Mouse (Mus musculus): ENCODE data around the gene Irf2bpl.
A peak's percentile ranks its signal among the peaks of the same experiment; 100 is the strongest.

Gene Irf2bpl

DNA sequence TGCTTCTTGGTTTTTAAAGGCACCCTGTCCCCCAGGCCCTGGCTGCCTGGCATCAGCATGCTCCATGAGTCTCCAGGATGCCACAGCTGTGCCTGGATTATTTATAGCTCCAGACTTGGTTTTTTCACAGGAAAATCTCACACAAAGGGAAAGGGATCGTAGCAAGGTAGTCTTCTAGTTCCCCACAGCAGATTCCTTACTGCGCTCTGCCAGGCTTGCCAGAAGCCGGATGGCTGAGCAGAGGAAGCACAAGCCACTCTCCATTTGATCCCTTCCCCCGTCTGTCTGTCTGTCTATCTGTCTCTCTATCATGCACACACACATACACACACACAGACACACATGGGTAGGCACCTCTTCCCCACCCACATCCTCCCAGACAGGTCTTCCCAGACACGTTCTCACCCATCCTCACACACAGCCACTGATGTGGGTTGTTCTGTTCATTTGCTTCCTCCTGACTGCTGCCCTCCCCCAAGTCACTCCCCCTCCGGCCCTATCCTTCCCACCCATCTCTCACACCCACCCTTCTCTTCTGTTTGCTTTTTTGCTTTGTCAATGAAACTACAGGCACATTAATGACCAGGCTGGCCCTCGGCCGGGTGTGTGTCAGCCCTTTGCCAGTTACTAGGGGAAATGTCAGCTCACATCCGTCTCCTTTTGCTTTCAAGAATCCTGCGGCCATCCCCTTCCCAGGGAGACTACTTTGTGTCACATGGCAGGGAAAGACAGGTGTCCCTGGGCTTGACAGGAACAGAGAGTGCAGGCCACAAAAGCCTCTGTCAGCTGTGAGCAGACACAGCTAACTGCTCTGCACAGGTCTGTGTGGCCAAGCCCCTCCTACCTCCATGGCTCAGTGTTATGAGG is 24.4 kb downstream of the Irf2bpl start:
- DNase-seq (ENCODE audit: low spot score): no peak

DNA sequence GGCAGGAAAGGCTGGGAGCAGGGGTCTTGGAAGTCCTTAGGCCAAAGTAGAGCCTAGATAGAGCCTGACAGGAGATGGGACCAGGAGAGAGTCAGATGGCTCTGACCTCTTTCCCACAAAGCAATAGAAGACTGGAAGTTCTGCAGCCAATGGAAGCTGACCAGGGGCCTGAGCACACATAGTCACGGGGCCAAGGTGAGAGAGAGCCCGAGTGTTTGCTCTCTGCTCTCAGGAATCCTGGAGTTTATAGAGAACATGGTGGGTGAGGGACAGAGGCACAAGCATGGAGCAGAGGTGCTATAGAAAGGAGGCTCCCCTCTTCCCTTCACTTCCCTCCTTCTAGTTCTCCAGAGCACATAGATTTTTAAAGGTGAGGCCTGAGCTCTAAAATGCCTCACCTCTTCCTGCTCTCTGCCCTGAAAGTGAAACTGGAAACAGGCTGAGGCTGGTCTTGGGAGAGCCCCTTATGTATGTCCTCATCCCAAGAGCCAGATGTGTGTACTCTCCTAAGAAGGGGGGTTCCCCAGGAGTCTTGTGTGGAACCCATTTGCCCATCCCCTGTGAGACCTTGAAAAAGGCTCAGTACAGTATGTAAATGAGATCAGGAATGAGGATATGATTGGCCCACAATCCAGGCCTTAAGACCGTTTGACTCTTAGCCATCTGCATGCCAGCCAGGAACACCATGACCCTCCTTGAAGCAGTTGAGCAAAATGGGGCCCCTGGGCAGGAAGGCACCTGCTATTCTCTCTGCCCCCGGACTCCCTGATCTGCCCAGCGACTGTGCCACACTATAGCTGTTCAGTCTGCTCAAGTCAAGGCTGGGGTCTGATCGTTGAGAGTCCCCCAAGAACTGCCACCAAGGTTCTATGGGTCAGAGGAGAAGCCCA is 25.4 kb downstream of the Irf2bpl start:
- no peak for DNase-seq (ENCODE audit: low spot score)

DNA sequence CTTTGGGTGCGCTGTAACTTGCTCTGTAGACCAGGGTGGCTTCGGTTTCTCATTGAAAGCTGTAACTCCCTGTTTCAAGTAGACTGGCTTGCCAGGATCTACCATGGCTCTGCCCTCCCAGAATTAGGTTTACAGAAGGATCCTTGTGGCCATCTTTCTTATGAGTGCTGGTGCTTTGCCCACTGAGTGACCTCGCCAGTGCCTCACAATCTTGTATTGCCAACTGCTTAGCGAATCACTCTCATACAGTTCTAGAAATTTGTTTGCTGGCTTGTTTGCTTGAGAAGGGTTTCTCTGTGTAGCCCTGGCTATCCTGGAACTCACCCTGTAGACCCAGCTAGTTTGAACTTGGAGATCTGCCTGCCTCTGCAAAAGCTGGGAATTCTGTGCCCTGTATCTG is 26.1 kb downstream of the Irf2bpl start:
- no peak for DNase-seq (ENCODE audit: low spot score)

DNA sequence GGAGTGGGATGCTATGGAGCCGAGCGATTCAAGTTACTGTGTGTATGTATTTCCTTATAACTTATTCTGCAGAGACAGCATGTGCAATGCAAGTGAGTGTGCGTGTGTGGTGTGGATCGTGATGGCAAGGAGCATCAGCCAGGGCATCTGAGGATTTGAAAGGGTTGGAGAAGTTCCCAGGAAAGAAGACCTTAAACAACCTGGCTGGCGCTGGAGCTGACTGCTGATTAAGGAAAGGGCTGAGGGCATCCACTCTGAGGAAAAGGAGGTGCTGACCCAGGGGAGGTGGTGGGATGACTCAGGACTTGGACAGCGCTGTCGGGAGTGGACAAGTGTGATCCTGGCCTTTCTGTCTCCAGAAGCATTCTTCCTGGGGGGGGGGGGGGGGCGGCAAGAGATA is 27.3 kb downstream of the Irf2bpl start:
- DNase-seq (ENCODE audit: low spot score): no peak

DNA sequence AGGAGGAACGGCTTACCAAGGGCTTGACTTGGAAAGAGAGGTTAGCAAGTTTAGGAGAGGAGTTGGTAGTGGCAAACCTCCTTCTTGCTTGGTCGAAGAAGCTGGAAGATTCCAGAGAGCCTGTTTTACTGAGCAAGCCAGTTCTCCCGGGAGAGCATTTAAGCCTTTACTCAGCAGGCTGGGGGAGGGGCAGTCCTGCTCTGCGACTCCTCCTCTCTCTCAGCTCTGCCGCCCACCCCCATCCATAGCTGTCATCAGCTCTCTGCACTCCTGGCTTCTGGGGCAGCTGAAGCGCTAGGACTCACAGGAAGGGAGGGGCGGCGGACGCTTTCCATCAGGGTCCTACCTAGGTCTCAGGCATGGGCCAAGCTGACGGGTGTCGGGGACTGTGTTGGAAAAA is 28.9 kb downstream of the Irf2bpl start:
- peak; percentile 63 for DNase-seq (ENCODE audit: low spot score)

DNA sequence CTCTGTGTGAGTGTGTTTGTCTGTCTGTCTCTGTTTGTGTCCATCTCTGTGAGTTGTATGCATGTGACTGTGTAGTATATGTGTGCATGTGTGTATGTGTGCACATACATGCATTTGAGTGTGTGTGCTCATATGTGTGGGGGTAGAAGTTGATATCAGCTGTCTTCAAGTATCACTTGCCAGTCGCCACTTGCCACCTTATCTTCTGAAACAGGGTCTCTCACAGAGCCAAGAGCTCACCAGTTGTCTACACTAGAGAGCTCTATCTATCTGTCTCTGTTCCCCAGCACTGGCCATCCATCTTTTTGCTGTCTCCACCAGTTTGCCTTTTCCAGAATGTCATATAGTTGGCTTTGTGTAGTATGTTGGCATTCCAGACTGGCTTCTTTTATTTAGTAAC is 31.1 kb downstream of the Irf2bpl start:
- no peak for DNase-seq (ENCODE audit: low spot score)

DNA sequence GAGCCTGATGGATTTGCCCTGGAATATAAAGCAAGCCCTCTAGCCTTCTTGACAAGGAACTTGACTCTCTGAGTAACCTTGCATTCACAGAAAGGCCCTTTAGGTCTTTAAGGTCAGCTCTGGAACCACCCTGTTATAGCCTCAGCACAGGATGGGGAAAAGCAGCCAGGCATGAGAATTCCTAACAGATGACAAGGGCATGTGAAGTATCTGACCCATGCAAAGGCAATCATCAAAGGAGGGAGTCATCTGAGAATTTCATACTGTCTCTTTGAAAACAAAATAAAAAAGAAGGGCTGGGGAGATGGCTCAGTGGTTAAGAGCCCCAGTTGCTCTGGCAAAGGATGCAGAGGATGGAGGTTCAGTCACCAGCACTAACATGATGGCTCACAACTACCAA is 33.3 kb downstream of the Irf2bpl start:
- DNase-seq (ENCODE audit: low spot score): no peak

DNA sequence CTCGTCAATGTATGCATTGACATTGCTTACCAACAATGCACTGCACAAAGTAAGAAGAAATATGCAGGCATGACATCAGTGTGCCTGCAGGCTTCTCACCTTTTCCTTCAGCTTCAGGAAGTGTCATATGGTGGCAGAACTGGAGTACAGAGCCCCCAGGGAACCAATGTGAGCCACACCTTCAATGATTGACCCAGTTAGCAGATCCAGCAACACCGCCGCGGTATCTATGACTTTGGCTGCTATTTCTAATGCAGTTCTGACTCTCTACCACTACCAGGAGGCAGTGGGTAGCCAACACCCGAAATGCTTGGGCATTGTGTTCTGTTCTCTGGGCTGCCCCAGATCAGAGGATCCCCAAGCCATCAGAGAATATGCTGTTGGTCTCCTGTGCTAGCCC is 33.9 kb downstream of the Irf2bpl start:
- no peak for DNase-seq (ENCODE audit: low spot score)

DNA sequence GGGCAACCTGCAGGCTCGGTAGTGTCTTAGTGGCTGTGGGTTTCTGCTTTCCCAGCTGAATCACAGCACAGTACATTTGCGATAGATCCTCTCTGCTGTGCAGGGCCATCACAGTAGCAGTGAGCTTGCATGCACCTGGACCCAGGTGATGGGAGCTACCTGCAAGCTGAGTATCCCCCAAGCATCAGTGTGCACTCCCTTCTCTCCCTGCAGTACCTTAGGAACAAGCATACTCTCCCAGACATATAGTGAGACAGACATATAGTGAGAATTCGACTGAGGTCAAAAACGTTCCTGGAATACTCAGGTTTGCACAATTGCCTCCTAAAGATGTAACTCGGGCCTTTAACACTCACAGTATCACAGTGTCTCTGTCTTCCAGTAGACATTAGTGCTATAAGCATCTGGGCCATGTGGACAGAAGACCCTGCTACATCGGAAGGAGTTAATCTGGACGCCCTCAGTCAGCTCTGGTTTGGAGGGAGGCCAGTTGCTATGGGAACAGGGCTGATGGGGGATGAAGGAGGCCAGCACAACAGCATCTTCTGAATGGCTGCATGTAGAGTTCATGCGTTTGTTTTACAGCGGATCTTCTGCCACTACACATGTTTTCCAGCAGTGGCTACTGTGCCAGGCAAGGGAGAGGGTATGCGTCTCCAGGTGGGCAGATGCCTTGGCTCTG is 34.5 kb downstream of the Irf2bpl start:
- no peak for DNase-seq (ENCODE audit: low spot score)

DNA sequence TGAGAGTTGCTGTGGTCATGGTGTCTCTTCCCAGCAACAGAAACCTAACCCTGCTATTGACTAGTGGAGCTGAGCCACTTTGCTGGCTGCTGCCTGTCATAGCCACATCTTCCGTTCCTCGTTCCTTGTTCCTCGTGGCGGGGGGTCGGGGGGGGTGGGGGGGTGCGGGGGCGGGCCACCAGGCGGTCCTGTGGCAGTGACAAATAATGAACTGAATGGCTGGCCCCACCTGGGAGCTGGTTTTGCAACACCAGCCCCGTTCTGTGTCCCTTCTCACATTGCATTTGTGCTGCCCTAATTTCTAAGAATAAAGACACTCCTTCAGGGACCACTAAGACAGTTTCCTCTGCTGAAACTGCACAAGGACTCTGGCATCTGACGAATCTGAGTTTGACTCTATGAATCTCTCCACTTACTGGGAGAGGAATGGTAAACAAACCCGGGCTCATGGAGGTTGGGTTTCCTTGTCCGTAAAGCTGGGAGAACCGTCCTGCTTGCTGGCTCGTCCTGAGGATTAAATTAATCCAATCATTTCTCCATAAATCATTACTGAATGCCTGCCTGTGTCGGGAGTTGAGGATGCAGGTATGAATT is 41.6 kb downstream of the Irf2bpl start:
- no peak for DNase-seq (ENCODE audit: low spot score)

DNA sequence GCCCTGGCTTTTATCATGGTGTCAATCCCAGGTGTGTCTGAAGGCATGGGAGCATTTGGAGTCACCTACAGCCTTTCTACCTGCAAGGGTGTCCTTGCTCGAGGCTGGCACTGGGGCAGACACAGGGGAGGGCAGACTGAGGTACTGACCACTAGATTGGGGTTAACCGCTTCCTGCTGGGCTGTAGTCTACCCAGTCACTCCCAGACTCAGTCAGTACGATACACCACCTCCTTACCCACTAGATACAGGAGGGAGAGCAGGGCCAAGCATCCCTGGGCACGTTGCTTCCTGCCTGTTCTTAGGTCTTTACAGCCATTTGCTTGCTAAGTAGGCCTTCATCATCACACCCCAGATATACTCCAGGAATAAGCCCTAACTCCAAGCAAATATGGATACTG is 44.1 kb downstream of the Irf2bpl start:
- no peak for DNase-seq (ENCODE audit: low spot score)

DNA sequence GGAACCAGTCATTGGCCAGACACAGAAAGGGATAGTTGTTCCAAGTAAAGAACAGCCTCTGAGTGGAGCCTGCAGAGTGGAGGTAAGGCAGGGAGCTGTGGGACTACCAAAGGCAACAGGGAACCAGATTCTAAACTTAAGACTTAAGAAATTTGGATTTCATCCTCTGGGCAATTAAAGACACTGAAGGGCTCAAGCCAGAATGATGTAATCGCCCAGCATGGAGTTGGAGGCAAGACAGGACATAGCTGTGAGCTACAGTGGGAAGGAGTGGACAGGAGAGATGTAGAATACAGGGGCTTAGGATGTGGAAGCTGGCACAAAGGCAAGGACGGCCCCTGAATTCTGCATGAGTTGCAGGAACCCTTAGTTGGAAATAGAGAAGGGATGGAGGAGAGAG is 46.4 kb downstream of the Irf2bpl start:
- no peak for DNase-seq (ENCODE audit: low spot score)

DNA sequence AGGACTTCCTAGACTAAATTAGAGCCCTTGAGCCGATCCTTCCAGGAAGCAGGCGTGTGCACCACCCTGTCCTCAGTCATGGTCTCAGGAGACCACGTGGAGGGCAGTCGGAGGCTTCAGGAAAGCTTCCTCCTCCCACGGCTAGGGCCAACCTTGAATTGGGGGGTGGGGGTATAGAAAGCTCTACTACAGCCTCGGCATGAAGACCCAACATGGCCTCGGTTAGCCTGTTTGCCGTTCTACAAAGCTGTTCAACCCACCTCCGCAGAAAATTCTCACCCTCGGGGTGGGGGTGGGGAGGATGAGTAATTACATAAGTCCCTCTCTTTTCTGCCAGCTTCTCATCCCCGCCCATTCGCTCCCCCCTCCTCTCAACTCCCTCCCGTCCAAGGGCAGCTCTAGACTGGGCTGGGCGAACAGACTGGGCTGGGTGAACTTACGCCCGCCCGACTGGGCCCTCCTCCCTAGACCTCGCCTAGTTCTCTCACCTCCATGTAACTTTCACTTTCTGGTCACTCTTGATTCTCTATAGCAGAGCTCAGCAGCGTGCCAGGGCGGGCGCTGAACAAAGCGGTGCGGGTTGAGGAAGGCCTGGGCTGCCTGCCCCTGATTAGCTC is 48.1 kb downstream of the Irf2bpl start:
- peak; percentile 77 for DNase-seq (ENCODE audit: low spot score)

DNA sequence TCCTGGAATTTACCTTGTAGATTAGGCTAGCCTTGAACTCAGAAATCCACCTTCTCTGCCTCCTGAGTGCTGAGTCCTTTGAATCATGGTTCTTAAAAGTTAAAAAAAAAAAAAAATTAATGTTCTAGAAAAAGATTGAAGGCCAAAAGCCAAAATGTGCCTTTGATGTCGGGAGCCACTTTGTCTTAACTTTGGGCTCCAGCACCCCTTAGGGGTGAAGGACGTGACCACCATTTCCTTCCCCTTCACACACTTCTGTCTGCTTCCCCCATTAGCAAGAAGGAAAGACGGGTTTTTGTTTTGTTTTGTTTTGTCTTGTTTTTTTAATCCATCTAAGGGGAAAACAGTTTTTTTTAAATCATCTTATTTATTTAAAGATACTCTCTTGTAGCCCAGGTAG is 48.7 kb downstream of the Irf2bpl start:
- no peak for DNase-seq (ENCODE audit: low spot score)

DNA sequence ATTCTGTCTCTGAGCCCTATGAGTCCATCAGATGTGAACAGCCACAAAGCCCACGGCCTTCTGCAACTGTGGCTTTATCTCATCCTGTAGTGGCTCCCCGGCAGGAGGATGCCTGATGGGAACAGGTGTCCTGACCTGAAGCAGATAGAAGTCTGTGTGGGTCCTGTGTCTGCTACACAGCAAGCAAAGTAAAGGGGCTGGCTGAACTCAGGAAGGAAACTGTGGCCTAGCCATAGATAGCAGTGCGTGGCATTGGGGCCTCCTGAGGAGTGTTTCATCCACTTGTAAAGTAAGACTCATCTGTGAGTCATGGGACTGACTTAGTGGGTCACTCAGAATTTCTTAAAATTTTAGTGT is 50.2 kb downstream of the Irf2bpl start:
- no peak for DNase-seq (ENCODE audit: low spot score)

DNA sequence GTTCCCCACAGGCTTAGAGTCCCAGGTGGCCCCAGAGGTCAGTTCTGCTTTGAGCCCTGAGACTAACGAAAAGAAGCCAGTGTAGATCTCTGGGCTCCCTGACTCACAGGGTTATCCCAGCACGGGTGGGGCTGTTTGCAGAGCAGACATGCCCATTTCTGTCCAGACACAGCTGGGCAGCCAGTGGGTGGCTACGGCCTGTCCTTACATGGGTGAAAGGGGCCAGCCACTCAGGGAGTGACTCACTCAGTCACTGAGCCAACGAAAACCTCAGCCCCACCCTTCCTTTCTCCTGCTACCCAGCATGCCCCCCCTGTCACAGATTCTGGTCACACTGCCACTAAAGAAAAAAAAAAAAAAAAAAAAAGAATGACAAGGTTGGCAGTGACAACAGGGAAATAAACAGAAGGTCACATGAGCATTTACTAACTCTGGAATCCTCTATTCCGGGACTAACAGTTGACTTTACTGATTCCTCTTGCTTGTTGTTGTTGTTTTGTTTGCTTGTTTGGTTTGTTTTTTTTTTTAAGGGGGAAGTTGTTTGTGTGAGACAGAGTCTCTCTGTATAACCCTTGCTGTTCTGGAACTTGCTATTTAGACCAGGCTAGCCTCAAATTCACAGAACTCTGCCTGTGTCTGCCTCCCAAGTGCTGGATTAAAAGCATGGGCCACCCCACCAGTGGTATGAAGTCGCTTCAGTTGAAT is 50.7 kb downstream of the Irf2bpl start:
- peak; percentile 74 for DNase-seq (ENCODE audit: low spot score)

DNA sequence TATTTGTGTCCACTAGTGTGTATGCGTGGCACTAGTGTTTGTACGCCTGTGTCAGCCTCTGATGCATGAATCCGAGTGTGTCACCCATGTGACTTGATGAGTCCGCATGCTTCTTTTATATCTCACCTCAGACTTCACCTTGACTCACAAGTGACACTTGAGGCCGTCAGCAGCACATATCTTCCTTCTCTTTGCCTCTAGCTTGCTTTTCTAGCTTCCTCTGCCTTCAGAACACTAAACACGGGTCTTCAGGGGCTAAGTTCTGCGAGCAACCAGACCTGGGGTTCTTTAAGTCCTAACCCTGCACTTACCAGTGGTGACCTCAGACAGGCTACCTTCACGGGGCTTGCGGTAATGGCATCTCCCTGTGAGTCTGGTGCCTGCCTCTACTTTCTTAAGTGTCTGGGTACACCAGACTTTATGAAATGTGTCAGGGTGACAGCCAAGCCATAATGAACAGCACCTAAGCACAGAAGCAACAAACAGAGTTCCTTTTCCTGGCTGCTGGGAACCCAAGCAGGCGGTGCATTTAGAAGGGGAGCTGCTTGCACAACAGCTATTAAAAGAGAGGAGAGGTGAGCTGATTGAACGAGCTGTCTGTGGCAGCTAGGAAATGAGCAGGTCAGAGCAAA is 51.9 kb downstream of the Irf2bpl start:
- DNase-seq (ENCODE audit: low spot score): no peak

DNA sequence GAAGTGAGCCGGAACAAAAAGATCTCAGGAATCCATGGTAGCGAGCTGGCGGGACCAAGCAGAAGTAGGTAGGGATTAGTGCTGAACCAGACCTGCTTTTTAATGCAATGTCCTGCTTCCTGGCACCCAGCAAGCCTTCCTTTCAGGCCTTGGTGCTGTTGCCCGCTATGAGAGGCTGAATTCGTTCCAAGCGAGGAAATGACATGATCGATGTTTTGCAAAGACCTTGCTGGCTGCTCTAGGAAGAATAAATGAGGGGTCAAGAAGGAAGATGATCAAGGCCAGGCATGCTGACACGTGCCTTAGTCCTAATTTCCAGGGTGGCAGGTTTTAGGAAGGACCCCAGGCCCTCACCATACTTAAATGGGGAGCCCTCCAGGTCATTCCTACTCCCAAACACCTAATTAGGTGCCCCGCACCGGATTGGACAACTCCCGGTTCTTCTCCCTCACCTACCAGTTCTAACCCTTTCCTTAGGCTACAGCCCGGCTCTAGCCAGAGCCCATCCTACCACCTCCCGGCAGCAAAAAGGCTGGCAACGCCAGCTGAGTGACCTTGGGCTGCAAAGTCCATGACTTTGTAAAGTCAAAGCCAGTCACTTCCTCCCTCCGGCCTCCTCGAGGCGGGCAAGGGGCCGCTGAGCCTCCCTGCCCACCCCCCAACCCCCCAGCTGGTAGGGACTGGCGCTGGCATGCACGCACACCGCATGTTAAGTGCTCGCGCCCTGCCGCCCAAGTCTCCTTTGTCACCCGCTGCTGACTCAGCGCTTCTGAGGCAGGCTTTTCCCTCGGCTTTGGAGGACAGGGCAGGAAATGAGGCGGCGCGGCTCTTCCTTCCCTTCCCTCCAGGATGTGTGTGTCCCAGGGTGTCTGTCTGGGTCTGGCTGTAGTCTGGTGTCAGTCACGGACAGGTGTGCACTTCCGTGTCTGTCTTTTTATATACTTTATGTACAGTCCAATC is 52.7 kb downstream of the Irf2bpl start:
- DNase-seq (ENCODE audit: low spot score): peak; percentile 54
